Mouse (Mus musculus) kidney, adult 2 months (tissue): ENCODE data around the gene Banf1. TPM values are rescaled to one million over a fixed set of nuclear protein-coding genes. Genes with fewer than 3 reads are reported as not detected.

Experiments
- DNase-seq: peaks from one replicate; pipeline ENCODE4 v3.0.0; 2021
- H3K27ac ChIP-seq: fragments of 200-500 bp; 2 replicates; pipeline ENCODE4 v1.5.1; 2012; ENCODE audit warnings: low read depth, low read length, control low read depth, inconsistent platforms; ENCODE audit not compliant: insufficient read depth
- H3K27me3 ChIP-seq: fragments of 200-500 bp; replicated peaks from 2 replicates; pipeline ENCODE4 v1.6.1; 2012; ENCODE audit warnings: mild to moderate bottlenecking, moderate library complexity, low read length, inconsistent platforms; ENCODE audit not compliant: control insufficient read depth, insufficient read depth
- H3K36me3 ChIP-seq: fragments of 200-500 bp; 2 replicates; pipeline ENCODE4 v1.6.1; 2012; ENCODE audit warnings: mild to moderate bottlenecking, moderate library complexity, low read length, inconsistent platforms; ENCODE audit not compliant: control insufficient read depth, insufficient read depth
- H3K4me1 ChIP-seq: fragments of 200-500 bp; 2 replicates; pipeline ENCODE4 v1.6.1; 2011; ENCODE audit warnings: low read length; ENCODE audit not compliant: control insufficient read depth, insufficient read depth
- H3K4me3 ChIP-seq: fragments of 200-500 bp; 2 replicates; pipeline ENCODE4 v1.5.1; 2011; ENCODE audit warnings: mild to moderate bottlenecking, low read depth, low read length, control low read depth; ENCODE audit not compliant: insufficient read depth
- CTCF ChIP-seq: fragments of 200-500 bp; conservative IDR thresholded peaks from 2 replicates; pipeline ENCODE4 v1.5.1; 2011; ENCODE audit warnings: low read depth, mild to moderate bottlenecking, control low read depth, low read length, moderate library complexity, mixed read lengths; ENCODE audit not compliant: insufficient read depth, insufficient read length
- POLR2A ChIP-seq: fragments of 200-500 bp; IDR thresholded peaks from one replicate; pipeline ENCODE4 v1.6.1; 2011; ENCODE audit warnings: low read depth, low read length, control low read depth
- WGBS: fragments of 180-500 bp; shearing (Covaris S2); methylation state at CpG from one replicate; pipeline ENCODE4 v1.1.7; 2018; 5-methylcytosine and 5-hydroxymethylcytosine counted together
- polyA plus RNA-seq: library from polyadenylated mRNA; depleted of rRNA; stranded (reverse); fragments of >200 nt; gene quantifications from 2 replicates; pipeline ENCODE4 v1.2.3, GENCODE M21; 2012; rRNA removed

Gene Banf1
- polyA plus RNA-seq, result 106 and 146 TPM in 2 replicates

- H3K27me3 ChIP-seq, result no peaks in the 10 kb centered on the region
- TF ChIP-seq CTCF (no peak), POLR2A (no peak)
- H3K4me1 ChIP-seq, result peaks cover 9% of the 10 kb centered on the region
- H3K36me3 ChIP-seq, result peaks cover 1% of the 10 kb centered on the region; the same call in 1 of the 2 replicates
- H3K4me3 ChIP-seq, result peak within 1 kb of the TSS; percentile 99
- under 1% methylated on average over 33 of the region's 33 CpGs for WGBS
- DNase-seq, result no peak
- peak within 1 kb of the TSS; percentile 83 for H3K27ac ChIP-seq
Measured at GRCm38 (mm10) chr19:5367053-5367359, at the start of gene Banf1. Gene Banf1, minus strand, starts transcription at chr19:5367168.

GRCm38 (mm10) chr19:5414534-5414957 lies 47.6 kb upstream of the Banf1 start:
- Histone ChIP-seq H3K27ac (peak overlapping the region; percentile 15), H3K4me3 (no peak overlapping the region), H3K36me3 (no peaks in the 10 kb centered on the region), H3K27me3 (no peaks in the 10 kb centered on the region), H3K4me1 (no peaks in the 10 kb centered on the region)
- TF ChIP-seq POLR2A (no peak), CTCF (no peak)
- DNase-seq, result peak; percentile 78
- 64% methylated on average over 2 of the region's 2 CpGs for WGBS

- WGBS, result 85% methylated on average over 4 of the region's 4 CpGs
- H3K4me1 ChIP-seq, result peaks cover 1% of the 10 kb centered on the region; the same call in 1 of the 2 replicates
- TF ChIP-seq CTCF, result no peak
- TF ChIP-seq POLR2A, result no peak
- H3K4me3 ChIP-seq, result no peak overlapping the region
- no peaks in the 10 kb centered on the region for H3K36me3 ChIP-seq
- no peak overlapping the region for H3K27ac ChIP-seq
- H3K27me3 ChIP-seq, result no peaks in the 10 kb centered on the region
- DNase-seq, result no peak
Measured at GRCm38 (mm10) chr19:5413840-5414239, 46.9 kb upstream of the Banf1 start.

GRCm38 (mm10) chr19:5411961-5412360 lies 45.0 kb upstream of the Banf1 start:
- WGBS, result 39% methylated on average over 5 of the region's 5 CpGs
- TF ChIP-seq CTCF (no peak), POLR2A (no peak)
- Histone ChIP-seq H3K27me3 (no peaks in the 10 kb centered on the region), H3K27ac (no peak overlapping the region), H3K4me1 (peaks cover 12% of the 10 kb centered on the region), H3K36me3 (no peaks in the 10 kb centered on the region), H3K4me3 (no peak overlapping the region)
- DNase-seq, result no peak

GRCm38 (mm10) chr19:5410641-5411040 lies 43.7 kb upstream of the Banf1 start:
- 84% methylated on average over 5 of the region's 5 CpGs for WGBS
- no peaks in the 10 kb centered on the region for H3K27me3 ChIP-seq
- DNase-seq, result no peak
- no peak overlapping the region for H3K4me3 ChIP-seq
- H3K36me3 ChIP-seq, result no peaks in the 10 kb centered on the region
- peaks cover 15% of the 10 kb centered on the region for H3K4me1 ChIP-seq
- no peak overlapping the region for H3K27ac ChIP-seq
- no peak for TF ChIP-seq POLR2A
- no peak for TF ChIP-seq CTCF

- DNase-seq, result no peak
- H3K27ac ChIP-seq, result peak overlapping the region; percentile 99
- H3K4me3 ChIP-seq, result no peak overlapping the region
- 71% methylated on average over 5 of the region's 5 CpGs for WGBS
- peaks cover 16% of the 10 kb centered on the region for H3K4me1 ChIP-seq
- no peak for TF ChIP-seq CTCF
- no peak for TF ChIP-seq POLR2A
- H3K36me3 ChIP-seq, result no peaks in the 10 kb centered on the region
- no peaks in the 10 kb centered on the region for H3K27me3 ChIP-seq
Measured at GRCm38 (mm10) chr19:5409068-5409467, 42.1 kb upstream of the Banf1 start.

- peak overlapping the region; percentile 99 for H3K27ac ChIP-seq
- WGBS, result 59% methylated on average over 13 of the region's 13 CpGs
Measured at GRCm38 (mm10) chr19:5408057-5409001, 41.4 kb upstream of the Banf1 start.

More at GRCm38 (mm10) chr19:5408057-5409001, 41.4 kb upstream of the Banf1 start:
- H3K4me3 ChIP-seq, result peak overlapping the region; percentile 10; the same call in 1 of the 2 replicates
- peaks cover 16% of the 10 kb centered on the region for H3K4me1 ChIP-seq
- H3K27me3 ChIP-seq, result no peaks in the 10 kb centered on the region
- DNase-seq, result peak; percentile 82
- no peaks in the 10 kb centered on the region for H3K36me3 ChIP-seq
- TF ChIP-seq CTCF (no peak), POLR2A (peak; percentile 12)
